Mouse (Mus musculus) intestine, postnatal 0 days (tissue): ENCODE measurements around the gene Dnajc7. TPM values are rescaled to one million over a fixed set of nuclear protein-coding genes. Genes with fewer than 3 reads are reported as not detected.
"Not testable (repeated sequence)": the region's sequence is repeated elsewhere in the genome, so short reads cannot be mapped to it uniquely, and the experiment has no call there.

ENCODE experiments used
- ATAC-seq: fragments of 200-750 bp; cut with Nextera tagmentation; 2 replicates; pipeline ENCODE4 v1.8.0; 2017; ENCODE audit warnings: mild to moderate bottlenecking, moderate TSS enrichment, moderate library complexity
- H3K27ac ChIP-seq: fragments of 300-500 bp; sonication (generic); 2 replicates; pipeline ENCODE4 v1.5.1; 2014; ENCODE audit warnings: mild to moderate bottlenecking, low read depth, low read length, moderate library complexity
- H3K27me3 ChIP-seq: fragments of 300-500 bp; sonication (generic); replicated peaks from 2 replicates; pipeline ENCODE4 v1.6.1; 2014; ENCODE audit warnings: low read length, mixed read lengths; ENCODE audit not compliant: control insufficient read depth, insufficient read depth
- H3K36me3 ChIP-seq: fragments of 300-500 bp; sonication (generic); 2 replicates; pipeline ENCODE4 v1.6.1; 2014; ENCODE audit warnings: mild to moderate bottlenecking, moderate library complexity; ENCODE audit not compliant: control insufficient read depth, insufficient read depth
- H3K4me1 ChIP-seq: fragments of 300-500 bp; sonication (generic); replicated peaks from 2 replicates; pipeline ENCODE4 v1.6.1; 2014; ENCODE audit warnings: antibody characterized with exemption, low read length, mixed read lengths; ENCODE audit not compliant: control insufficient read depth, insufficient read depth
- H3K4me2 ChIP-seq: fragments of 300-500 bp; sonication (generic); replicated peaks from 2 replicates; pipeline ENCODE4 v1.6.1; 2014; ENCODE audit warnings: low read depth, mild to moderate bottlenecking, moderate library complexity
- H3K4me3 ChIP-seq: fragments of 300-500 bp; sonication (generic); 2 replicates; pipeline ENCODE4 v1.5.1; 2014; ENCODE audit warnings: low read depth, low read length
- H3K9ac ChIP-seq: fragments of 300-500 bp; sonication (generic); 2 replicates; pipeline ENCODE4 v1.6.1; 2014; ENCODE audit warnings: mild to moderate bottlenecking, low read depth, low read length
- H3K9me3 ChIP-seq: fragments of 300-500 bp; sonication (generic); 2 replicates; pipeline ENCODE4 v1.6.1; 2016; ENCODE audit warnings: mixed run types; ENCODE audit not compliant: control insufficient read depth
- CTCF ChIP-seq: sonication (generic); IDR thresholded peaks from 2 replicates; pipeline ENCODE4 v1.5.1; 2016; ENCODE audit warnings: low read depth, mild to moderate bottlenecking, control low read depth, antibody characterized with exemption, moderate library complexity
- WGBS: fragments of 180-500 bp; shearing (Covaris S2); extraction: QIAGEN DNeasy Blood & Tissue Kit; methylation state at CpG from one replicate; pipeline ENCODE4 v1.1.7; 2014; 5-methylcytosine and 5-hydroxymethylcytosine counted together
- polyA plus RNA-seq: library from polyadenylated mRNA; unstranded; fragments of >200 nt; fragmentation: Nextera tagmentation; extraction: Ambion mirVana; gene quantifications from 2 replicates; pipeline ENCODE4 v1.2.1, GENCODE M21; 2015

Gene Dnajc7
- polyA plus RNA-seq, 1 experiment from 2014 or later = 72.9 TPM

DNA sequence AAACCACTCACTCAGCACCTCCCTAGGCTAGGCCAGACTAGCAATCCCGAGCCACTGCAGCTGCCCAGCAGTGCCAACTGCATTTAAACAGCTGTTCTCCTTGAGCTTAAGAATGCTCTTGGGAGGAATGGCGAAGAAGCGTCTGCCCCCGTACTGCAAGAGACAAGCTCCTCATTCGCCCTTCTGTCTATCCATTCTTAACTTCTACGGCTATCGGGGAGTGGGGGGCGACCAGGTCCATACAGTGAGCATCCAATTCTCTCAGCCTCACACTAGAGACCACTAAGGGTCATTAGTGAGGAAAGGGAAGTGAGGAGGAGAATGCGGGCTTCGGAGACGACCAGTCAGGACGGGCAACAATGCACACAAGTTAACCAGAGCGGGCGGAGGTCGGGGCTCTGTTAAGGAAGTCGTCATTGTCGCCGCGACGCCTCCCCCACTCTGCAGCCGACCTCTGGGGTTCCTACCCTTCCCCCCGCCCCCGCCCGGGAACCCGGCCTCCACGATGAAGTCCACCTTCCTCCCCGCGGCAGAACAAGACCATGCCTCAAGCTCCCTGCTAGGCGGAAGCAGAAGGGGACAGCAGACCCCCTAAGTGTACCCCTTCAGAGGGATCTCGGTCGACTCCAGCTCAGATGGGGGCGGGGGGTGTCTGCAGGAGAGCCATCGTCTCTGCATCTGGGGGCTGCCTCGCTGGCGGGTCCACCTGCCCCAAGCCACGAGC is 1.0 kb downstream of the Dnajc7 start, which contains the start of gene Nkiras2:
Gene Nkiras2 (plus strand): TSS at position 484 of the 724 bp plus-strand sequence.
- peak within 1 kb of the TSS; percentile 99 for H3K4me3 ChIP-seq
- no peaks in the 10 kb centered on the region for H3K36me3 ChIP-seq
- WGBS = 1% methylated on average over 34 of the region's 36 CpGs
- H3K9ac ChIP-seq = peak within 1 kb of the TSS; percentile 90
- peaks cover 7% of the 10 kb centered on the region; the same call in 1 of the 2 replicates for H3K4me1 ChIP-seq
- H3K9me3 ChIP-seq = no peaks in the 10 kb centered on the region
- peak; percentile 59 for ATAC-seq
- peak within 1 kb of the TSS; percentile 94 for H3K27ac ChIP-seq
- no peak for TF ChIP-seq CTCF
- H3K4me2 ChIP-seq = peak within 1 kb of the TSS; percentile 90
- no peaks in the 10 kb centered on the region for H3K27me3 ChIP-seq

- no peak for TF ChIP-seq CTCF
- no peaks in the 10 kb centered on the region for H3K27me3 ChIP-seq
- no peak overlapping the region; the same call in 1 of the 2 replicates for H3K9ac ChIP-seq
- H3K27ac ChIP-seq = no peak overlapping the region
- no peaks in the 10 kb centered on the region for H3K9me3 ChIP-seq
- 60% methylated on average over 4 of the region's 4 CpGs for WGBS
- no peaks in the 10 kb centered on the region for H3K36me3 ChIP-seq
- peaks cover 5% of the 10 kb centered on the region; the same call in 1 of the 2 replicates for H3K4me1 ChIP-seq
- H3K4me3 ChIP-seq = no peak overlapping the region
- peak overlapping the region; percentile 90 for H3K4me2 ChIP-seq
- no peak for ATAC-seq
Observed at GRCm38 (mm10) chr11:100617480-100617879, 2.5 kb downstream of the Dnajc7 start.

- H3K4me1 ChIP-seq, H3K36me3 ChIP-seq, H3K27ac ChIP-seq, H3K4me3 ChIP-seq, H3K27me3 ChIP-seq, H3K9me3 ChIP-seq, H3K4me2 ChIP-seq, H3K9ac ChIP-seq, ATAC-seq: not testable (repeated sequence)
- 87% methylated on average over 7 of the region's 7 CpGs for WGBS
Observed at GRCm38 (mm10) chr11:100616836-100617235, 3.1 kb downstream of the Dnajc7 start.

DNA sequence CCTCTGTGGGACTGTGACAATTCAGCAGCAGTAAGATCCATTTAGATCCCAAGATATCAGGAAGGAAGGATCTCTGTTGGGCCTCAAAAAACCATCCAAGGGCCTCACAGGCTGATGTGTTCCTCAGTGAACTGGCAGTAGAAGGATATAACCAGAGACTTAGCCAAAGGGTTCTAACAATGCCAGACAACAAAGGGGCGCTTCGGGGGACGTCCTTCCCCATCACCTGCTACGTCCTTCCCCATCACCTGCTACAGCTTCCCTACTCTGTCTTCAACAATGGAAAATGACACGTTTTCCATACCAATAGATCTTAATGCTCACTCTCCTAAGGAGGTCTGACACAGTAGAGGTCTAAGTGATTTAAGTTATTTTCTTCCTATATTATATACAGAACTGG is 3.6 kb downstream of the Dnajc7 start:
- WGBS = 87% methylated on average over 5 of the region's 5 CpGs
- no peak overlapping the region for H3K27ac ChIP-seq
- no peaks in the 10 kb centered on the region for H3K9me3 ChIP-seq
- TF ChIP-seq CTCF = no peak
- no peak for ATAC-seq
- H3K4me2 ChIP-seq = no peak overlapping the region
- no peaks in the 10 kb centered on the region for H3K27me3 ChIP-seq
- no peak overlapping the region for H3K4me3 ChIP-seq
- peaks cover 4% of the 10 kb centered on the region; the same call in 1 of the 2 replicates for H3K36me3 ChIP-seq
- H3K4me1 ChIP-seq = peaks cover 5% of the 10 kb centered on the region; the same call in 1 of the 2 replicates
- H3K9ac ChIP-seq = no peak overlapping the region

DNA sequence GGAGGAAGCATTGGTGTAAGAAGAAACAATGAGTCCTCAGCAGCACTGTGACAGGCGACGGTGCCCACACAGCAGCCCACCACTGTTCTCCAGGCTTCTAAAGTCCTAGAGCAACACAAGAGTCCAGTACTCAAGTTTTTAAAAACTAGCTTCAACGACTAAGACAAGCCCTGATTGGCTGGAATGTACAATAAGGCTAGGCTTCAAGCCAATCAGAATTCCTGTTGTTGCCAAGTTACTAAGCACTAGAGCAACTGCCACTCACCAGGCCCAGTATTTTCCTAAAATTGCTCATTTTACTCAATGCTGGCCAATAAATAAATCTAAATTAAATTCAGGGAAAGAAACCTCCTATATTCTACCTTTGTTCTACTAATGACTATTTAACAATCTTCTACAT is 6.7 kb downstream of the Dnajc7 start:
- no peaks in the 10 kb centered on the region for H3K9me3 ChIP-seq
- H3K4me1 ChIP-seq = no peaks in the 10 kb centered on the region; the same call in 1 of the 2 replicates
- TF ChIP-seq CTCF = no peak
- WGBS = 74% methylated on average over 3 of the region's 3 CpGs
- no peak overlapping the region for H3K4me2 ChIP-seq
- peaks cover 4% of the 10 kb centered on the region; the same call in 1 of the 2 replicates for H3K36me3 ChIP-seq
- no peak for ATAC-seq
- no peak overlapping the region for H3K9ac ChIP-seq
- H3K4me3 ChIP-seq = no peak overlapping the region
- no peak overlapping the region for H3K27ac ChIP-seq
- H3K27me3 ChIP-seq = no peaks in the 10 kb centered on the region

DNA sequence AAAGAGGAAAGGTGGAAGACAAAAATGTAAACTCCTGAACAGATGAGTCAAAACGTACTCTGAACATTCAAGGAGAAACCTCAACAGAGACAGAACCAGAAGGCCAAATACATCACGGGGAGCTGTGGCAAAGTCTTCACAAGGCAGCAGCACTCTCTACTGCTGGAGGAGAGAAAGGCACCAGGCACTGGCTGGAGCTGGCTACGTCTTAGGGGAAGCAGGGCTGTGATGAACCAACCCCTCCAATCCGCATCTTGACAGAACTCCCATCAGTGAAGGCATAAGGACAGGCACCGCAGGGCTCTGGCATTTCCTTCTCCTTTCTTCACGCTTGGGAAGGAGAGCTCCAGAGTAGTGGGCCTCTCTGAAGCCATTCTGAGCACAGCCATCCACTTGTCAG is 8.3 kb downstream of the Dnajc7 start:
- Histone ChIP-seq H3K27ac (no peak overlapping the region), H3K27me3 (no peaks in the 10 kb centered on the region), H3K9me3 (no peaks in the 10 kb centered on the region), H3K36me3 (peaks cover 7% of the 10 kb centered on the region; the same call in 1 of the 2 replicates), H3K4me3 (no peak overlapping the region), H3K4me1 (no peaks in the 10 kb centered on the region), H3K9ac (no peak overlapping the region), H3K4me2 (no peak overlapping the region)
- no peak for ATAC-seq
- TF ChIP-seq CTCF = no peak
- 91% methylated on average over 6 of the region's 6 CpGs for WGBS
